Mouse (Mus musculus): ENCODE measurements at regions not wholly inside any gene's neighbourhood (a gene's known extent, or its start where the extent isn't known, plus 50 kb on each side); places are given as distances from the start of the nearest gene placed in this dataset.

DNA sequence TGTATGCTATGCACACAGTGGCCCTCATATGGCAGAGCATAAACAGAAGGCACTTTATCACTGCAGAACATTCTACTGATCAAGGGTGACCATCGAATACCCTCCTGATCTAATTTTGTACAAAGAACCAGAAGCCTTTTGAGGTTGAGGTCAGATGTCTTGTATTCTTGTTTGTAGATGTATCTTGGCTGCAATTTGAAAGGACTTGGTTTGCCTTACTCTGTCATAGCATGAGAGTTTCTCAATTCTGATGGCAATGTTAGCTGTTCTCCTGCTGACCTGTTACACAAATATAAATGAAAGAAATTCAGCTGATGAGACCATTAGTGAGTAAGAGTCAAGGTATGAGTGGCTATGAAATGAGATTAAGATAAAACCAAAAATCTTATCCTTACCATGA lies 199.1 kb upstream of the Aldoart1 start:
- TF ChIP-seq CTCF (IDR thresholded peaks at IDR 0.05; ENCODE audit: low read depth) (no peak), EP300 (IDR thresholded peaks at IDR 0.05; ENCODE audit: low read depth) (no peak)

All from liver, postnatal 0 days (tissue).